Mouse (Mus musculus) intestine, embryonic 14.5 days (tissue): Measurements from ENCODE around the gene Rap2a. TPM values are rescaled to one million over a fixed set of nuclear protein-coding genes. Genes with fewer than 3 reads are reported as not detected.
A peak's percentile ranks its signal among the peaks of the same experiment; 100 is the strongest.

Experiments used
- ATAC-seq: fragments of 200-750 bp; cut with Nextera tagmentation; replicated peaks from 2 replicates; pipeline ENCODE4 v1.8.0; 2017; ENCODE audit warnings: low read depth, moderate number of reproducible peaks, moderate TSS enrichment, moderate library complexity; ENCODE audit not compliant: low FRiP score, low TSS enrichment
- DNase-seq: peaks from one replicate; pipeline ENCODE4 v3.0.0-alpha.2; 2018; ENCODE audit warnings: low spot score
- H3K27ac ChIP-seq: fragments of 300-500 bp; sonication (generic); 2 replicates; pipeline ENCODE4 v1.5.1; 2014; ENCODE audit warnings: low read depth, mild to moderate bottlenecking, control low read depth
- H3K27me3 ChIP-seq: fragments of 300-500 bp; sonication (generic); replicated peaks from 2 replicates; pipeline ENCODE4 v1.6.1; 2014; ENCODE audit warnings: low read length, control low read depth; ENCODE audit not compliant: control insufficient read depth, insufficient read depth
- H3K36me3 ChIP-seq: fragments of 300-500 bp; sonication (generic); 2 replicates; pipeline ENCODE4 v1.6.1; 2014; ENCODE audit warnings: low read length, control low read depth; ENCODE audit not compliant: control insufficient read depth, insufficient read depth
- H3K4me1 ChIP-seq: fragments of 300-500 bp; sonication (generic); replicated peaks from 2 replicates; pipeline ENCODE4 v1.6.1; 2014; ENCODE audit warnings: low read length, control low read depth, mixed read lengths; ENCODE audit not compliant: control insufficient read depth, insufficient read depth
- H3K4me2 ChIP-seq: fragments of 300-500 bp; sonication (generic); 2 replicates; pipeline ENCODE4 v1.6.1; 2014; ENCODE audit warnings: low read length
- H3K4me3 ChIP-seq: fragments of 300-500 bp; sonication (generic); 2 replicates; pipeline ENCODE4 v1.5.1; 2014; ENCODE audit warnings: low read depth, low read length, control low read depth, mixed read lengths
- H3K9ac ChIP-seq: fragments of 300-500 bp; sonication (generic); 2 replicates; pipeline ENCODE4 v1.6.1; 2014; ENCODE audit warnings: mild to moderate bottlenecking, low read length
- H3K9me3 ChIP-seq: fragments of 300-500 bp; sonication (generic); 2 replicates; pipeline ENCODE4 v1.6.1; 2016; ENCODE audit warnings: low read length, control low read depth; ENCODE audit not compliant: control insufficient read depth
- whole genome bisulfite sequencing: fragments of 180-500 bp; shearing (Covaris S2); extraction: QIAGEN DNeasy Blood & Tissue Kit; methylation state at CpG from one replicate; pipeline ENCODE4 v1.1.7; 2014; 5-methylcytosine and 5-hydroxymethylcytosine counted together
- polyA plus RNA-seq: library from polyadenylated mRNA; unstranded; fragments of >200 nt; fragmentation: Nextera tagmentation; extraction: Ambion mirVana; gene quantifications from 2 replicates; pipeline ENCODE4 v1.2.1, GENCODE M21; 2014

The Rap2a gene
- polyA plus RNA-seq, result 14.3 and 21.8 TPM in 2 replicates

GRCm38 (mm10) chr14:120477982-120478568, at the start of gene Rap2a:
Gene Rap2a, plus strand, starts transcription at chr14:120478444.
- WGBS, result under 1% methylated on average over 56 of the region's 78 CpGs
- peak; percentile 96 for DNase-seq
- Histone ChIP-seq H3K4me2 (peak within 1 kb of the TSS; percentile 73), H3K9me3 (no peaks in the 10 kb centered on the region), H3K4me3 (peak within 1 kb of the TSS; percentile 76), H3K27me3 (no peaks in the 10 kb centered on the region), H3K27ac (peak within 1 kb of the TSS; percentile 96), H3K36me3 (no peaks in the 10 kb centered on the region), H3K9ac (peak within 1 kb of the TSS; percentile 84), H3K4me1 (peaks cover 4% of the 10 kb centered on the region; the same call in 1 of the 2 replicates)
- peak; percentile 89 for ATAC-seq

GRCm38 (mm10) chr14:120428497-120428896, 49.7 kb upstream of the Rap2a start:
- Histone ChIP-seq H3K27me3 (no peaks in the 10 kb centered on the region), H3K4me3 (no peak overlapping the region), H3K27ac (no peak overlapping the region), H3K9me3 (peaks cover 13% of the 10 kb centered on the region), H3K36me3 (peaks cover 54% of the 10 kb centered on the region), H3K9ac (no peak overlapping the region), H3K4me1 (no peaks in the 10 kb centered on the region), H3K4me2 (no peak overlapping the region)
- WGBS, result 91% methylated on average over 5 of the region's 5 CpGs
- DNase-seq (no peak), ATAC-seq (no peak)

GRCm38 (mm10) chr14:120432773-120433172, 45.5 kb upstream of the Rap2a start:
- H3K4me3 ChIP-seq, result no peak overlapping the region
- H3K4me1 ChIP-seq, result no peaks in the 10 kb centered on the region
- H3K9me3 ChIP-seq, result no peaks in the 10 kb centered on the region
- H3K4me2 ChIP-seq, result no peak overlapping the region
- no peak overlapping the region for H3K9ac ChIP-seq
- H3K27ac ChIP-seq, result no peak overlapping the region
- no peaks in the 10 kb centered on the region for H3K27me3 ChIP-seq
- DNase-seq (no peak), ATAC-seq (no peak)
- peaks cover 31% of the 10 kb centered on the region for H3K36me3 ChIP-seq

GRCm38 (mm10) chr14:120433931-120434398, 44.3 kb upstream of the Rap2a start:
- 84% methylated on average over 8 of the region's 8 CpGs for WGBS
- Histone ChIP-seq H3K9me3 (no peaks in the 10 kb centered on the region), H3K27ac (no peak overlapping the region), H3K9ac (no peak overlapping the region), H3K27me3 (no peaks in the 10 kb centered on the region), H3K4me2 (no peak overlapping the region), H3K4me1 (no peaks in the 10 kb centered on the region), H3K36me3 (peaks cover 24% of the 10 kb centered on the region), H3K4me3 (no peak overlapping the region)
- no peak for DNase-seq
- ATAC-seq, result no peak

- no peak for ATAC-seq
- no peak for DNase-seq
- H3K9me3 ChIP-seq, result no peaks in the 10 kb centered on the region
- no peak overlapping the region for H3K4me2 ChIP-seq
- H3K4me3 ChIP-seq, result no peak overlapping the region
- H3K9ac ChIP-seq, result no peak overlapping the region
- no peak overlapping the region for H3K27ac ChIP-seq
- WGBS, result 45% methylated on average over 1 of the region's 1 CpGs
- no peaks in the 10 kb centered on the region for H3K27me3 ChIP-seq
- peaks cover 16% of the 10 kb centered on the region; the same call in 1 of the 2 replicates for H3K36me3 ChIP-seq
- H3K4me1 ChIP-seq, result no peaks in the 10 kb centered on the region
These were observed 43.4 kb upstream of the Rap2a start for GRCm38 (mm10) chr14:120434831-120435230.

- peaks cover 4% of the 10 kb centered on the region; the same call in 1 of the 2 replicates for H3K36me3 ChIP-seq
- H3K9me3 ChIP-seq, result no peaks in the 10 kb centered on the region
- ATAC-seq (no peak), DNase-seq (no peak)
- H3K27me3 ChIP-seq, result no peaks in the 10 kb centered on the region
- H3K9ac ChIP-seq, result no peak overlapping the region
- H3K4me3 ChIP-seq, result no peak overlapping the region
- H3K4me2 ChIP-seq, result no peak overlapping the region
- no peak overlapping the region for H3K27ac ChIP-seq
- no peaks in the 10 kb centered on the region for H3K4me1 ChIP-seq
These were observed 37.5 kb upstream of the Rap2a start for GRCm38 (mm10) chr14:120440716-120441115.

GRCm38 (mm10) chr14:120441256-120441655, 37.0 kb upstream of the Rap2a start:
- 86% methylated on average over 4 of the region's 4 CpGs for WGBS

GRCm38 (mm10) chr14:120441836-120442235, 36.4 kb upstream of the Rap2a start:
- peaks cover 3% of the 10 kb centered on the region; the same call in 1 of the 2 replicates for H3K36me3 ChIP-seq
- ATAC-seq (no peak), DNase-seq (no peak)
- no peak overlapping the region for H3K4me2 ChIP-seq
- H3K9ac ChIP-seq, result no peak overlapping the region
- no peaks in the 10 kb centered on the region for H3K27me3 ChIP-seq
- H3K27ac ChIP-seq, result no peak overlapping the region
- 74% methylated on average over 13 of the region's 13 CpGs for WGBS
- H3K4me1 ChIP-seq, result no peaks in the 10 kb centered on the region
- no peak overlapping the region for H3K4me3 ChIP-seq
- no peaks in the 10 kb centered on the region for H3K9me3 ChIP-seq

More at GRCm38 (mm10) chr14:120441256-120441655, 37.0 kb upstream of the Rap2a start:
- H3K4me3 ChIP-seq, result no peak overlapping the region
- no peaks in the 10 kb centered on the region for H3K27me3 ChIP-seq
- peaks cover 4% of the 10 kb centered on the region; the same call in 1 of the 2 replicates for H3K36me3 ChIP-seq
- no peaks in the 10 kb centered on the region for H3K4me1 ChIP-seq
- H3K9me3 ChIP-seq, result no peaks in the 10 kb centered on the region
- DNase-seq, result no peak
- H3K4me2 ChIP-seq, result no peak overlapping the region
- no peak overlapping the region for H3K9ac ChIP-seq
- H3K27ac ChIP-seq, result no peak overlapping the region
- ATAC-seq, result no peak

- DNase-seq (no peak), ATAC-seq (no peak)
- H3K9me3 ChIP-seq, result peaks cover 6% of the 10 kb centered on the region; the same call in 1 of the 2 replicates
- no peaks in the 10 kb centered on the region for H3K27me3 ChIP-seq
- no peaks in the 10 kb centered on the region for H3K36me3 ChIP-seq
- no peaks in the 10 kb centered on the region for H3K4me1 ChIP-seq
- H3K4me2 ChIP-seq, result no peak overlapping the region
- H3K27ac ChIP-seq, result no peak overlapping the region
- H3K9ac ChIP-seq, result no peak overlapping the region
- no peak overlapping the region for H3K4me3 ChIP-seq
- WGBS, result 93% methylated on average over 7 of the region's 7 CpGs
These were observed 24.0 kb upstream of the Rap2a start for GRCm38 (mm10) chr14:120454221-120454620.
